Mouse (Mus musculus) cerebellum, adult 9-10 months (tissue): ENCODE measurements around the gene Scgb2b20.
"Not testable (repeated sequence)": the region's sequence is repeated elsewhere in the genome, so short reads cannot be mapped to it uniquely, and the experiment has no call there.

Experiments
- DNase-seq: peaks from one replicate; pipeline ENCODE4 v3.0.0; 2022

The Scgb2b20 gene

GRCm38 (mm10) chr7:33366222-33366621 lies at the start of gene Scgb2b20:
TSS of gene Scgb2b20 (minus strand) at chr7:33366322.
- DNase-seq: not testable (repeated sequence)

GRCm38 (mm10) chr7:33409681-33410080 lies 43.6 kb upstream of the Scgb2b20 start:
- not testable (repeated sequence) for DNase-seq

DNA sequence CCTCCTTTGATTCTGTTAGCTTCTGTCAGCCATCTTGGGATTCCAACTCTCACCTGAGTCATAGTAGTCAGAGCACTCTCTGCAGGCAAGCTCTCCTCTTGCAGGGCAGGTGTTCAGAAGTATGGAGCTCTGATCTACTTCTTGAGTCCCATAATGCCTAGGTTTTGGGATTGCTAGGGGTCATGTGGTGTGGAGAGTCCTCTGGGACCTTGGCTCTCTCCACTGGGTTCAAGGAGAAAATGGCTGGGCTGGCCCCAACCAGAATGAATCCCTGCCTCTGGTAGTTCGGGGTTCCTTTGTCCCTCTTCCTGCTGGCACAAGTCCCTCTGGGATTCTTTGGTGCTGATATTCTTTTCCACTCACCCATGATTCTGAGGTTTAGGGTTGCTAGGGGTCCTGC lies 35.5 kb upstream of the Scgb2b20 start:
- no peak for DNase-seq

DNA sequence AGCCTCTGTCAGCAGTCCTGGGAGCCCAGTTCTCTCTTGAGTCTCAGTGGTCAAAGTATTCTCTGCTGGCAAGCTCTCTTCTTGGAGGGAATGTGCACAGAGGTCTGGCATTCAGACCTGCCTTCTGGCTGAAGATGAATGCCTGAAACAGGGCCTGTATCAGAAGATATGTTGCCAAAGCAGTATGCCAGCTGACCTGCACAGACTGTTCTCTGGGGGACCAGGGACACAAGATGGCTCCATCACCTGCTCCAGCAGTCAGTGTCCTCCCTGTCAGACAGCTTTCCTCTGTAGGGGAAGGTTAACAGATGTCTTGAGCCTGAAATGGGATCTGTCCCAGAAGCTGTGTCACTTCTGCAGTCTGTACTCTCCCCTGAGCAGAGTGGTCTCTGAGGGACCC lies 33.6 kb upstream of the Scgb2b20 start:
- DNase-seq: not testable (repeated sequence)

DNA sequence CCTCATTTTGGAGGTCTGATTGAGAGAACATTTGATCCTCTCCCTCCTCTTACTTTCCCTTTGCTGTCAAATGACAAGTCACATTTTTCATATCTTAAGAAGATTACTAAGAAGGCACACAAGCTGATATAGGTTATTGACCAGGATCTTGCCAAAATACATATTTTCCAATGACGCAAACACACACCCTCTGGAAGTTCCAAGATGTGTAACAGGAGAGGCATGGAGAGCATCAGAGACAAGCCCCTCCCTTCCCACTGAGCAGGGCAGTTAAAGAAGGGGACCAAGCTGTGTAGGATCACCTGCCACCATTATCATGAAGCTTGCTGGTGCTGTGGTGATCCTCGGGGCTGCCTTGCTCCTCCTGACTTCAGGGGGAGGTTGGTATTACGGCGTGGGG lies 6.8 kb upstream of the Scgb2b20 start, which contains the start of gene Scgb1b20:
Gene Scgb1b20 (plus strand): TSS at position 301 of the 400 bp plus-strand sequence.
- not testable (repeated sequence) for DNase-seq
